Mouse (Mus musculus) layer of hippocampus, postnatal 25 days (tissue): ENCODE results near the gene Dcaf4. TPM values are rescaled to one million over a fixed set of nuclear protein-coding genes. Genes with fewer than 3 reads are reported as not detected.

ENCODE experiments used
- DNase-seq, 2 experiments: peaks; one replicate each; pipeline ENCODE4 v3.0.0; 2022; ENCODE audit warnings: mixed read lengths in 2 of 2, low spot score in 1 of 2; ENCODE audit errors: extremely low spot score in 1 of 2
- total RNA-seq, 2 experiments: library from RNA; stranded (reverse); gene quantifications; 2 replicates each; pipeline ENCODE4 v1.2.3; 2021

Gene Dcaf4
- total RNA-seq, 2 experiments from 2014 or later = 27.5 to 29.9 TPM

GRCm38 (mm10) chr12:83495248-83495960 is 24.9 kb upstream of the Dcaf4 start:
- DNase-seq = no peak

- DNase-seq = no peak
These were observed 24.3 kb upstream of the Dcaf4 start for GRCm38 (mm10) chr12:83495961-83496282.

- no peak for DNase-seq
These were observed 23.9 kb upstream of the Dcaf4 start for GRCm38 (mm10) chr12:83496336-83496735.

GRCm38 (mm10) chr12:83496736-83497135 is 23.5 kb upstream of the Dcaf4 start:
- DNase-seq = no peak

GRCm38 (mm10) chr12:83497959-83498358 is 22.3 kb upstream of the Dcaf4 start:
- no peak for DNase-seq

GRCm38 (mm10) chr12:83499256-83499655 is 21.0 kb upstream of the Dcaf4 start:
- DNase-seq = no peak

- peak; percentile 29 to 61 for DNase-seq
These were observed 18.1 kb upstream of the Dcaf4 start for GRCm38 (mm10) chr12:83502190-83502589.

- no peak for DNase-seq
These were observed 13.7 kb upstream of the Dcaf4 start for GRCm38 (mm10) chr12:83506543-83506942.

- DNase-seq = no peak
These were observed 9.7 kb upstream of the Dcaf4 start for GRCm38 (mm10) chr12:83510586-83510985.

GRCm38 (mm10) chr12:83512783-83513182 is 7.5 kb upstream of the Dcaf4 start:
- DNase-seq = no peak

GRCm38 (mm10) chr12:83513185-83513584 is 7.1 kb upstream of the Dcaf4 start:
- DNase-seq = no peak

GRCm38 (mm10) chr12:83514216-83514615 is 6.0 kb upstream of the Dcaf4 start:
- DNase-seq = no peak

GRCm38 (mm10) chr12:83517580-83517979 is 2.7 kb upstream of the Dcaf4 start:
- DNase-seq = no peak

GRCm38 (mm10) chr12:83521083-83521482 is 817 bp downstream of the Dcaf4 start:
- no peak for DNase-seq

GRCm38 (mm10) chr12:83523056-83523455 is 2.8 kb downstream of the Dcaf4 start:
- no peak for DNase-seq

- DNase-seq = no peak
These were observed 3.6 kb downstream of the Dcaf4 start for GRCm38 (mm10) chr12:83523892-83524291.

- DNase-seq = no peak
These were observed 4.1 kb downstream of the Dcaf4 start for GRCm38 (mm10) chr12:83524329-83524728.

- DNase-seq = no peak
These were observed 5.7 kb downstream of the Dcaf4 start for GRCm38 (mm10) chr12:83525822-83526544.

GRCm38 (mm10) chr12:83527816-83528215 is 7.5 kb downstream of the Dcaf4 start:
- no peak for DNase-seq

- no peak for DNase-seq
These were observed 8.4 kb downstream of the Dcaf4 start for GRCm38 (mm10) chr12:83528665-83529064.

GRCm38 (mm10) chr12:83531992-83532391 is 11.7 kb downstream of the Dcaf4 start:
- DNase-seq = no peak

GRCm38 (mm10) chr12:83532966-83533365 is 12.7 kb downstream of the Dcaf4 start:
- no peak for DNase-seq
